Mouse (Mus musculus) 3T3-L1 (cell line): Measurements from ENCODE around the gene Ctdsp1.
A peak's percentile ranks its signal among the peaks of the same experiment; 100 is the strongest.

Experiments
- DNase-seq: peaks from one replicate; pipeline ENCODE4 v3.0.0-alpha.2; 2015; ENCODE audit warnings: low read depth, low spot score

The Ctdsp1 gene

GRCm38 (mm10) chr1:74390924-74391748 lies at the start of gene Ctdsp1:
TSS of gene Ctdsp1 (plus strand) at chr1:74391509.
- peak; percentile 93 for DNase-seq

- no peak for DNase-seq
Measured at GRCm38 (mm10) chr1:74341898-74342297, 49.4 kb upstream of the Ctdsp1 start.

GRCm38 (mm10) chr1:74342308-74342707 lies 49.0 kb upstream of the Ctdsp1 start:
- DNase-seq, result no peak

- DNase-seq, result no peak
Measured at GRCm38 (mm10) chr1:74343161-74343560, 48.1 kb upstream of the Ctdsp1 start.

GRCm38 (mm10) chr1:74344163-74344916 lies 47.0 kb upstream of the Ctdsp1 start:
- no peak for DNase-seq

GRCm38 (mm10) chr1:74351185-74351769 lies 40.0 kb upstream of the Ctdsp1 start:
- DNase-seq, result peak; percentile 26

- peak; percentile 93 for DNase-seq
Measured at GRCm38 (mm10) chr1:74352532-74353096, 38.7 kb upstream of the Ctdsp1 start.

- DNase-seq, result no peak
Measured at GRCm38 (mm10) chr1:74353453-74354229, 37.7 kb upstream of the Ctdsp1 start.

- DNase-seq, result no peak
Measured at GRCm38 (mm10) chr1:74357531-74357930, 33.8 kb upstream of the Ctdsp1 start.

GRCm38 (mm10) chr1:74359952-74360517 lies 31.3 kb upstream of the Ctdsp1 start:
- no peak for DNase-seq

GRCm38 (mm10) chr1:74361812-74362211 lies 29.5 kb upstream of the Ctdsp1 start, which contains the start of gene Catip:
TSS of gene Catip (plus strand) at chr1:74362108.
- peak; percentile 96 for DNase-seq

GRCm38 (mm10) chr1:74362325-74363229 lies 28.7 kb upstream of the Ctdsp1 start:
- DNase-seq, result no peak

- DNase-seq, result no peak
Measured at GRCm38 (mm10) chr1:74363437-74363836, 27.9 kb upstream of the Ctdsp1 start.

- DNase-seq, result no peak
Measured at GRCm38 (mm10) chr1:74364270-74364669, 27.0 kb upstream of the Ctdsp1 start.

GRCm38 (mm10) chr1:74367886-74368645 lies 23.2 kb upstream of the Ctdsp1 start:
- DNase-seq, result no peak

- no peak for DNase-seq
Measured at GRCm38 (mm10) chr1:74370040-74370439, 21.3 kb upstream of the Ctdsp1 start.

GRCm38 (mm10) chr1:74373372-74373771 lies 17.9 kb upstream of the Ctdsp1 start:
- DNase-seq, result peak; percentile 15

GRCm38 (mm10) chr1:74374980-74375379 lies 16.3 kb upstream of the Ctdsp1 start, which contains the start of gene Slc11a1:
TSS of gene Slc11a1 (plus strand) at chr1:74375195.
- no peak for DNase-seq

- DNase-seq, result no peak
Measured at GRCm38 (mm10) chr1:74375561-74375960, 15.7 kb upstream of the Ctdsp1 start.
